Mouse (Mus musculus): Measurements from ENCODE around the gene Nlrc5.

GRCm38 (mm10) chr8:94574159-94574907 is 140.2 kb downstream of the Nlrc5 start:
- no peak for TF ChIP-seq POLR2A (IDR thresholded peaks at IDR 0.05; ENCODE audit: insufficient read depth, low read length)
- no peak for TF ChIP-seq CTCF (IDR thresholded peaks at IDR 0.05; ENCODE audit: low read depth, low read length)
